Mouse (Mus musculus): ENCODE data around the gene Izumo3. TPM values are rescaled to one million over a fixed set of nuclear protein-coding genes. Genes with fewer than 3 reads are reported as not detected.
"Not testable (repeated sequence)": the region's sequence is repeated elsewhere in the genome, so short reads cannot be mapped to it uniquely, and the experiment has no call there.

Gene Izumo3
- polyA plus RNA-seq (2015; fragmentation: Nextera tagmentation; extraction: Ambion mirVana), result not detected in 2 replicates

GRCm38 (mm10) chr4:92147134-92147533 is at the start of gene Izumo3:
Gene Izumo3 (minus strand): TSS chr4:92147234.
- Histone ChIP-seq H3K4me1 (no peaks in the 10 kb centered on the region), H3K36me3 (no peaks in the 10 kb centered on the region), H3K9me3 (no peaks in the 10 kb centered on the region), H3K27me3 (replicated peaks) (no peaks in the 10 kb centered on the region), H3K4me3 (replicated peaks) (no peak within 1 kb of the TSS), H3K4me2 (no peak within 1 kb of the TSS), H3K27ac (no peak within 1 kb of the TSS), H3K9ac (no peak within 1 kb of the TSS)
- ATAC-seq (ENCODE audit: insufficient read depth, low FRiP score, low read depth), result no peak

- H3K4me2 ChIP-seq; H3K27ac ChIP-seq; H3K9me3 ChIP-seq; H3K4me3 ChIP-seq (replicated peaks); H3K27me3 ChIP-seq (replicated peaks); H3K4me1 ChIP-seq; H3K36me3 ChIP-seq; H3K9ac ChIP-seq; ATAC-seq (ENCODE audit: insufficient read depth, low FRiP score, low read depth): not testable (repeated sequence)
- WGBS, result 76% methylated on average over 1 of the region's 1 CpGs
These were observed 44.6 kb upstream of the Izumo3 start, which contains the start of gene Gm12666 for GRCm38 (mm10) chr4:92191649-92192048. Gene Gm12666 (minus strand): TSS chr4:92191749.

GRCm38 (mm10) chr4:92152646-92153045 is 5.6 kb upstream of the Izumo3 start:
- H3K4me2 ChIP-seq, result no peak overlapping the region
- H3K9ac ChIP-seq, result no peak overlapping the region
- no peak for ATAC-seq (ENCODE audit: insufficient read depth, low FRiP score, low read depth)
- no peaks in the 10 kb centered on the region for H3K27me3 ChIP-seq (replicated peaks)
- H3K4me3 ChIP-seq (replicated peaks), result no peak overlapping the region
- 84% methylated on average over 1 of the region's 1 CpGs for WGBS
- H3K27ac ChIP-seq, result no peak overlapping the region
- H3K9me3 ChIP-seq, result no peaks in the 10 kb centered on the region
- no peaks in the 10 kb centered on the region for H3K4me1 ChIP-seq
- no peaks in the 10 kb centered on the region for H3K36me3 ChIP-seq

- H3K36me3 ChIP-seq, result no peaks in the 10 kb centered on the region
- 49% methylated on average over 8 of the region's 8 CpGs for WGBS
- no peaks in the 10 kb centered on the region for H3K4me1 ChIP-seq
- H3K27me3 ChIP-seq (replicated peaks), result no peaks in the 10 kb centered on the region
- H3K4me2 ChIP-seq, result no peak overlapping the region
- no peak overlapping the region for H3K9ac ChIP-seq
- ATAC-seq (ENCODE audit: insufficient read depth, low FRiP score, low read depth), result no peak
- H3K9me3 ChIP-seq, result no peaks in the 10 kb centered on the region
- H3K27ac ChIP-seq, result no peak overlapping the region
- H3K4me3 ChIP-seq (replicated peaks), result no peak overlapping the region
These were observed 35.5 kb downstream of the Izumo3 start for GRCm38 (mm10) chr4:92111390-92111988.

- no peak overlapping the region for H3K9ac ChIP-seq
- no peak for ATAC-seq (ENCODE audit: insufficient read depth, low FRiP score, low read depth)
- no peaks in the 10 kb centered on the region for H3K27me3 ChIP-seq (replicated peaks)
- no peak overlapping the region for H3K4me2 ChIP-seq
- H3K4me1 ChIP-seq, result no peaks in the 10 kb centered on the region
- 80% methylated on average over 4 of the region's 4 CpGs for WGBS
- H3K27ac ChIP-seq, result no peak overlapping the region
- H3K36me3 ChIP-seq, result no peaks in the 10 kb centered on the region
- no peak overlapping the region for H3K4me3 ChIP-seq (replicated peaks)
- H3K9me3 ChIP-seq, result no peaks in the 10 kb centered on the region
These were observed 49.6 kb downstream of the Izumo3 start for GRCm38 (mm10) chr4:92097386-92097785.

GRCm38 (mm10) chr4:92095951-92096350 is 51.1 kb downstream of the Izumo3 start:
- Histone ChIP-seq H3K27ac (no peak overlapping the region), H3K27me3 (replicated peaks) (no peaks in the 10 kb centered on the region), H3K4me1 (no peaks in the 10 kb centered on the region), H3K9me3 (no peaks in the 10 kb centered on the region), H3K4me2 (no peak overlapping the region), H3K4me3 (replicated peaks) (no peak overlapping the region), H3K36me3 (no peaks in the 10 kb centered on the region), H3K9ac (no peak overlapping the region)
- 36% methylated on average over 1 of the region's 1 CpGs for WGBS
- ATAC-seq (ENCODE audit: insufficient read depth, low FRiP score, low read depth), result no peak

Other genes with a start within 250 kb of the Izumo3 start
- gene Gm12666, start 44.5 kb upstream of the Izumo3 start, polyA plus RNA-seq (2015; fragmentation: Nextera tagmentation; extraction: Ambion mirVana), result not detected in 2 replicates